Mouse (Mus musculus) ES-Bruce4 (cell line): ENCODE measurements around the gene Rad50.

Source experiments
- CTCF ChIP-seq: IDR thresholded peaks from one replicate; pipeline ENCODE4 v1.8.1; 2011; ENCODE audit warnings: low read depth, low read length
- EP300 ChIP-seq: IDR thresholded peaks from 2 replicates; pipeline ENCODE4 v1.6.1; 2011; ENCODE audit warnings: low read depth, low read length; ENCODE audit not compliant: insufficient read depth
- POLR2A ChIP-seq: IDR thresholded peaks from one replicate; pipeline ENCODE4 v1.8.1; 2011; ENCODE audit warnings: low read length; ENCODE audit not compliant: insufficient read depth

GRCm38 (mm10) chr11:53734431-53734830 lies 27.3 kb upstream of the Rad50 start:
- TF ChIP-seq CTCF (no peak), POLR2A (no peak), EP300 (no peak)
